Mouse (Mus musculus) stomach, embryonic 14.5 days (tissue): ENCODE results near the gene Pxylp1. TPM values are rescaled to one million over a fixed set of nuclear protein-coding genes. Genes with fewer than 3 reads are reported as not detected.
"Not testable (repeated sequence)": the region's sequence is repeated elsewhere in the genome, so short reads cannot be mapped to it uniquely, and the experiment has no call there.

Experiments used
- ATAC-seq: fragments of 200-750 bp; cut with Nextera tagmentation; 2 replicates; pipeline ENCODE4 v1.8.0; 2017; ENCODE audit warnings: low read depth, moderate TSS enrichment; ENCODE audit not compliant: insufficient number of reproducible peaks, insufficient read depth, low FRiP score
- H3K27ac ChIP-seq: fragments of 300-500 bp; sonication (generic); 2 replicates; pipeline ENCODE4 v1.5.1; 2014; ENCODE audit warnings: mild to moderate bottlenecking, low read length, moderate library complexity, mixed read lengths
- H3K27me3 ChIP-seq: fragments of 300-500 bp; sonication (generic); 2 replicates; pipeline ENCODE4 v1.6.1; 2014; ENCODE audit warnings: low read length, control low read depth, mixed read lengths; ENCODE audit not compliant: control insufficient read depth, insufficient read depth
- H3K36me3 ChIP-seq: fragments of 300-500 bp; sonication (generic); 2 replicates; pipeline ENCODE4 v1.6.1; 2014; ENCODE audit warnings: mild to moderate bottlenecking, control low read depth, low read length, moderate library complexity, mixed read lengths; ENCODE audit not compliant: control insufficient read depth, insufficient read depth
- H3K4me1 ChIP-seq: fragments of 300-500 bp; sonication (generic); 2 replicates; pipeline ENCODE4 v1.6.1; 2014; ENCODE audit warnings: low read length, control low read depth, mixed read lengths; ENCODE audit not compliant: control insufficient read depth, insufficient read depth
- H3K4me2 ChIP-seq: fragments of 300-500 bp; sonication (generic); replicated peaks from 2 replicates; pipeline ENCODE4 v1.6.1; 2014; ENCODE audit warnings: low read depth, low read length, control low read depth
- H3K4me3 ChIP-seq: fragments of 300-500 bp; sonication (generic); 2 replicates; pipeline ENCODE4 v1.5.1; 2014; ENCODE audit warnings: low read depth, low read length, control low read depth
- H3K9ac ChIP-seq: fragments of 300-500 bp; sonication (generic); replicated peaks from 2 replicates; pipeline ENCODE4 v1.6.1; 2014; ENCODE audit warnings: low read depth, mild to moderate bottlenecking, control low read depth, low read length, moderate library complexity, mixed read lengths
- H3K9me3 ChIP-seq: fragments of 300-500 bp; sonication (generic); 2 replicates; pipeline ENCODE4 v1.6.1; 2016; ENCODE audit warnings: low read depth, low read length, control low read depth; ENCODE audit not compliant: control insufficient read depth
- WGBS: fragments of 180-500 bp; shearing (Covaris S2); extraction: QIAGEN DNeasy Blood & Tissue Kit; methylation state at CpG from one replicate; pipeline ENCODE4 v1.1.7; 2014; 5-methylcytosine and 5-hydroxymethylcytosine counted together
- polyA plus RNA-seq: library from polyadenylated mRNA; unstranded; fragments of >200 nt; fragmentation: Nextera tagmentation; extraction: Ambion mirVana; gene quantifications from 2 replicates; pipeline ENCODE4 v1.2.1, GENCODE M21; 2014

The Pxylp1 gene
- 36.8 and 37.7 TPM in 2 replicates for polyA plus RNA-seq

- no peak within 1 kb of the TSS for H3K27ac ChIP-seq
- ATAC-seq, result no peak
- H3K9ac ChIP-seq, result no peak within 1 kb of the TSS
- no peaks in the 10 kb centered on the region for H3K27me3 ChIP-seq
- no peaks in the 10 kb centered on the region for H3K36me3 ChIP-seq
- no peak within 1 kb of the TSS for H3K4me3 ChIP-seq
- peaks cover 5% of the 10 kb centered on the region; the same call in 1 of the 2 replicates for H3K4me1 ChIP-seq
- H3K4me2 ChIP-seq, result no peak within 1 kb of the TSS
- H3K9me3 ChIP-seq, result no peaks in the 10 kb centered on the region
- 13% methylated on average over 3 of the region's 3 CpGs for WGBS
Observed at GRCm38 (mm10) chr9:96892546-96892945, at the start of gene Pxylp1. Gene Pxylp1, minus strand, starts transcription at chr9:96892669.

DNA sequence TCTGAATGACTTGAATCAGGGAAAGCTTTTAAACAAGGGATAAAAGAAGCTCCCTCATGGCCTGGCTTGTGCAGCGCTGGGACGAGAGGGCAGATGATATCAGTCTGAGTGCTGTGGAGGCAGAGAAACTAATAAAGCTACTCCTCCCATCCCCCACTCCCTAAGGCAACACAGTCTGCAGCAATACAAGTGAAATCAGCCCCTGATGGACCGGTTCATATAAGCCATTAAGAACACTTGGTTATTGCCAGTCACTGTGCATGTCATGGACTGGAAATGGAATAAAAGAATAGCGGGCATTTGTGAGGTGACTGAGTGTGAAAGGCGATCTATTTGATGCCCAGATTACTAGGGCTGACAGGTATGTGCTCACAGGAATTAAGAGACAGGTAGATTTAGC lies 46.4 kb upstream of the Pxylp1 start:
- H3K4me2 ChIP-seq, result no peak overlapping the region
- 81% methylated on average over 5 of the region's 5 CpGs for WGBS
- no peak overlapping the region for H3K27ac ChIP-seq
- H3K9me3 ChIP-seq, result peaks cover 3% of the 10 kb centered on the region; the same call in 1 of the 2 replicates
- H3K4me1 ChIP-seq, result no peaks in the 10 kb centered on the region
- no peaks in the 10 kb centered on the region for H3K27me3 ChIP-seq
- H3K36me3 ChIP-seq, result peaks cover 3% of the 10 kb centered on the region; the same call in 1 of the 2 replicates
- no peak overlapping the region for H3K4me3 ChIP-seq
- ATAC-seq, result no peak
- no peak overlapping the region for H3K9ac ChIP-seq

- not testable (repeated sequence) for ATAC-seq, H3K27me3 ChIP-seq, H3K9me3 ChIP-seq, H3K4me2 ChIP-seq, H3K4me1 ChIP-seq, H3K36me3 ChIP-seq, H3K4me3 ChIP-seq, H3K27ac ChIP-seq, H3K9ac ChIP-seq
- 93% methylated on average over 2 of the region's 2 CpGs for WGBS
Observed at GRCm38 (mm10) chr9:96936427-96936826, 44.0 kb upstream of the Pxylp1 start.

- no peaks in the 10 kb centered on the region for H3K36me3 ChIP-seq
- 64% methylated on average over 15 of the region's 15 CpGs for WGBS
- H3K4me3 ChIP-seq, result no peak overlapping the region
- H3K9ac ChIP-seq, result no peak overlapping the region
- H3K27ac ChIP-seq, result no peak overlapping the region
- H3K9me3 ChIP-seq, result peaks cover under 1% of the 10 kb centered on the region; the same call in 1 of the 2 replicates
- no peaks in the 10 kb centered on the region for H3K4me1 ChIP-seq
- no peak for ATAC-seq
- H3K27me3 ChIP-seq, result no peaks in the 10 kb centered on the region
- H3K4me2 ChIP-seq, result no peak overlapping the region
Observed at GRCm38 (mm10) chr9:96935556-96936300, 43.3 kb upstream of the Pxylp1 start.

DNA sequence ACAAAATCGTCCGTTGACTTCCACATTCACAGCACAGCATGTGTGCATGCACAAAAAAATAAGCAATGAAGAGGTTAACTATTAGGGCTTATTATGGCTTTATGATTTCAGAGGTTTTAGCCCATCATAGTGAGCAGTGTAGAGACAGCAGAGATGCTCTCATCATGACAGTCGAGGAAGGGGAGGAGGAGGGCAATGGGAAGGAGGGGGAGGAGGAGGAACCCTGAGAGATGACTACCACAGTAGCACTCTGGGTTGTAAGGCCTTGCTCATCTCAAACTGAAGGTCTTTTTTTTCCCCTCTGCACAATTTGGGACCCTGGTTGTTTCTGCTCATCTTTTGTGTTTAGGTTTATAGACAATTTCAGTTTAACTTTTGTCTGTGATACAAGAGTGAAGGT lies 42.3 kb upstream of the Pxylp1 start:
- Histone ChIP-seq H3K9me3 (no peaks in the 10 kb centered on the region), H3K27ac (no peak overlapping the region), H3K4me3 (no peak overlapping the region), H3K9ac (no peak overlapping the region), H3K4me2 (no peak overlapping the region), H3K36me3 (no peaks in the 10 kb centered on the region), H3K4me1 (no peaks in the 10 kb centered on the region), H3K27me3 (no peaks in the 10 kb centered on the region)
- no peak for ATAC-seq
- 72% methylated on average over 3 of the region's 3 CpGs for WGBS

DNA sequence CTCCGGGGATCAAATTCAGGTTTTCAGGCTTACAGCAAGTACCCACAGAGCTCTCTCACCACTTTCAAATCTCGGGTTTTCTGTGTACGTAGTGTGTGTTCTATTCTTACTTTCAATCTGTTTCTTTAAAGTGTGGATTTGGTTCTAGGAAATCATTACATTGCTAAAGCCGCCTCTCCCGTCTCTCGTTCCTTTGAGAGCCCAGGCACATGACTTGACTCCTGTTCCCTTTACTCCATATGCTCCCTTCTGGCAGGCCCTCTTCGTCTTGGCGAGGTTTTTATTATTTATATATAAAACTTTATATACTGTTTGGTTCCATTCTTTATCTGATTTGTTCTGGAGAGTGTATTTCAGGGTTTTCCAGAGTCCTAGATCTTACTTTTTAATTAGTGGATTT lies 40.3 kb upstream of the Pxylp1 start:
- Histone ChIP-seq H3K9me3 (no peaks in the 10 kb centered on the region), H3K27ac (no peak overlapping the region), H3K27me3 (no peaks in the 10 kb centered on the region), H3K9ac (no peak overlapping the region), H3K4me3 (no peak overlapping the region), H3K4me2 (no peak overlapping the region), H3K4me1 (no peaks in the 10 kb centered on the region), H3K36me3 (no peaks in the 10 kb centered on the region)
- no peak for ATAC-seq
- WGBS, result 80% methylated on average over 8 of the region's 8 CpGs

DNA sequence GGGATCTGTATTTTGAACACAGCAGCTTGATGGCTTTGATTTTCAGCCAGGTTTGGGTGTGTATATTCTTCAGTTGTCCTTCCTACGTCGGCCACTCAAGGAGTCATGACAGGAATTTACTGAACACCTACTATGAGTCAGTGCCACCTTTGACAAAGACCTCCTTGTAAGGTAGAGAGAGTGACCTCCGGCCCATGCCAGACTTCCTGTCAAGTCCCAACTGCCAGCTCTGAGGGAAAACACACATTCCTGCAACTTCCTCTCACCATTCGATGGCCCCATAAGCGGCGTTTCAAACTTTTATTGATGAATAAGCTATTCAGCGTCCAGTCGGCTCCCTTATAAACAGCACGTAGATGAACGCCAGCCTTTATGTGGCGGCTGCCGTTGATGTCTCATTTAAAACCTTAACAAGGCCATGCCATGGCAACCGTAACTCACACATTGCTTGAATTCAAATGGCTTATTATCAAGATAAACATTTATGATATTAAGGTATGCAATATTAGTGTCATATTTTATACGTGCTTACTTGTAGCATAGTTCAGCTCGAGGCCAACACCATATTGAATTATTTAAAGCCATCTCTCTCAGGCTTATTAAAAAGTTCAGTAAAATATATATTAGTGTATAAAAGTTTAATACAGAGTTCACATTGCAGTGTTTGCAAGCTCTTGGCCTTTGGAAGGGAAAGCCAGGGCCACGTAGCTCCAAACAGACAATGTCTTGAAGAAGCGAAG lies 31.3 kb upstream of the Pxylp1 start:
- 0 out of 2 replicates have a peak overlapping the region, but pooled peaks have one; percentile 15 for H3K27ac ChIP-seq
- 50% methylated on average over 17 of the region's 17 CpGs for WGBS
- H3K4me2 ChIP-seq, result no peak overlapping the region
- ATAC-seq, result no peak
- no peak overlapping the region for H3K4me3 ChIP-seq
- H3K4me1 ChIP-seq, result no peaks in the 10 kb centered on the region
- 0 out of 2 replicates have a peak, but pooled peaks cover 2% of the 10 kb centered on the region for H3K9me3 ChIP-seq
- no peaks in the 10 kb centered on the region for H3K36me3 ChIP-seq
- no peak overlapping the region for H3K9ac ChIP-seq
- H3K27me3 ChIP-seq, result no peaks in the 10 kb centered on the region

- Histone ChIP-seq H3K9ac (no peak overlapping the region), H3K4me2 (no peak overlapping the region), H3K27me3 (no peaks in the 10 kb centered on the region), H3K27ac (0 out of 2 replicates have a peak overlapping the region, but pooled peaks have one; percentile 15), H3K4me3 (no peak overlapping the region), H3K9me3 (0 out of 2 replicates have a peak, but pooled peaks cover 2% of the 10 kb centered on the region), H3K4me1 (no peaks in the 10 kb centered on the region), H3K36me3 (no peaks in the 10 kb centered on the region)
- ATAC-seq, result no peak
- WGBS, result 70% methylated on average over 6 of the region's 6 CpGs
Observed at GRCm38 (mm10) chr9:96923119-96923518, 30.6 kb upstream of the Pxylp1 start.
